Mouse (Mus musculus): ENCODE measurements at regions not wholly inside any gene's neighbourhood (a gene's known extent, or its start where the extent isn't known, plus 50 kb on each side); places are given as distances from the start of the nearest gene placed in this dataset.

GRCm38 (mm10) chr13:110754548-110754947 is 359.7 kb downstream of the Plk2 start:
- no peaks in the 10 kb centered on the region for H3K9me3 ChIP-seq (ENCODE audit: control insufficient read depth, low read length)
- H3K27ac ChIP-seq (ENCODE audit: low read depth, low read length) = no peak overlapping the region
- no peak overlapping the region for H3K9ac ChIP-seq (ENCODE audit: low read depth, low read length)
- no peaks in the 10 kb centered on the region for H3K4me1 ChIP-seq (ENCODE audit: control insufficient read depth, insufficient read depth, low read length)
- 91% methylated on average over 9 of the region's 9 CpGs for WGBS
- H3K4me2 ChIP-seq (replicated peaks; ENCODE audit: low read depth, low read length) = no peak overlapping the region
- no peaks in the 10 kb centered on the region for H3K27me3 ChIP-seq (ENCODE audit: control insufficient read depth, insufficient read depth, low read length)
- H3K4me3 ChIP-seq (ENCODE audit: low read length) = no peak overlapping the region
- H3K36me3 ChIP-seq (ENCODE audit: control insufficient read depth, insufficient read depth, low read length) = no peaks in the 10 kb centered on the region
- ATAC-seq (ENCODE audit: low FRiP score, low TSS enrichment) = no peak

- H3K9me3 ChIP-seq (ENCODE audit: control insufficient read depth, low read length) = no peaks in the 10 kb centered on the region
- H3K9ac ChIP-seq (ENCODE audit: low read depth, low read length) = no peak overlapping the region
- no peak overlapping the region for H3K4me2 ChIP-seq (replicated peaks; ENCODE audit: low read depth, low read length)
- H3K27me3 ChIP-seq (ENCODE audit: control insufficient read depth, insufficient read depth, low read length) = no peaks in the 10 kb centered on the region
- ATAC-seq (ENCODE audit: low FRiP score, low TSS enrichment) = no peak
- WGBS = 87% methylated on average over 2 of the region's 2 CpGs
- H3K4me1 ChIP-seq (ENCODE audit: control insufficient read depth, insufficient read depth, low read length) = no peaks in the 10 kb centered on the region
- no peaks in the 10 kb centered on the region for H3K36me3 ChIP-seq (ENCODE audit: control insufficient read depth, insufficient read depth, low read length)
- H3K4me3 ChIP-seq (ENCODE audit: low read length) = no peak overlapping the region
- H3K27ac ChIP-seq (ENCODE audit: low read depth, low read length) = no peak overlapping the region
Observed at GRCm38 (mm10) chr13:110756877-110757276, 362.0 kb downstream of the Plk2 start.

- Histone ChIP-seq H3K4me2 (replicated peaks; ENCODE audit: low read depth, low read length) (no peak overlapping the region), H3K36me3 (ENCODE audit: control insufficient read depth, insufficient read depth, low read length) (no peaks in the 10 kb centered on the region), H3K27me3 (ENCODE audit: control insufficient read depth, insufficient read depth, low read length) (no peaks in the 10 kb centered on the region), H3K9ac (ENCODE audit: low read depth, low read length) (no peak overlapping the region), H3K4me1 (ENCODE audit: control insufficient read depth, insufficient read depth, low read length) (no peaks in the 10 kb centered on the region), H3K27ac (ENCODE audit: low read depth, low read length) (no peak overlapping the region), H3K9me3 (ENCODE audit: control insufficient read depth, low read length) (no peaks in the 10 kb centered on the region), H3K4me3 (ENCODE audit: low read length) (no peak overlapping the region)
- no peak for ATAC-seq (ENCODE audit: low FRiP score, low TSS enrichment)
Observed at GRCm38 (mm10) chr13:110769210-110769609, 374.4 kb downstream of the Plk2 start.

- Histone ChIP-seq H3K27ac (ENCODE audit: low read depth, low read length) (no peak overlapping the region), H3K4me3 (ENCODE audit: low read length) (no peak overlapping the region), H3K9ac (ENCODE audit: low read depth, low read length) (no peak overlapping the region), H3K27me3 (ENCODE audit: control insufficient read depth, insufficient read depth, low read length) (no peaks in the 10 kb centered on the region), H3K9me3 (ENCODE audit: control insufficient read depth, low read length) (no peaks in the 10 kb centered on the region), H3K36me3 (ENCODE audit: control insufficient read depth, insufficient read depth, low read length) (no peaks in the 10 kb centered on the region), H3K4me1 (ENCODE audit: control insufficient read depth, insufficient read depth, low read length) (no peaks in the 10 kb centered on the region), H3K4me2 (replicated peaks; ENCODE audit: low read depth, low read length) (no peak overlapping the region)
- no peak for ATAC-seq (ENCODE audit: low FRiP score, low TSS enrichment)
Observed at GRCm38 (mm10) chr13:110775251-110775650, 380.4 kb downstream of the Plk2 start.

GRCm38 (mm10) chr13:110784162-110784785 is 389.4 kb downstream of the Plk2 start:
- ATAC-seq (ENCODE audit: low FRiP score, low TSS enrichment) = no peak
- H3K4me2 ChIP-seq (replicated peaks; ENCODE audit: low read depth, low read length) = no peak overlapping the region
- H3K36me3 ChIP-seq (ENCODE audit: control insufficient read depth, insufficient read depth, low read length) = no peaks in the 10 kb centered on the region
- H3K27ac ChIP-seq (ENCODE audit: low read depth, low read length) = no peak overlapping the region
- no peak overlapping the region for H3K9ac ChIP-seq (ENCODE audit: low read depth, low read length)
- no peaks in the 10 kb centered on the region for H3K4me1 ChIP-seq (ENCODE audit: control insufficient read depth, insufficient read depth, low read length)
- no peaks in the 10 kb centered on the region for H3K9me3 ChIP-seq (ENCODE audit: control insufficient read depth, low read length)
- H3K27me3 ChIP-seq (ENCODE audit: control insufficient read depth, insufficient read depth, low read length) = no peaks in the 10 kb centered on the region
- no peak overlapping the region for H3K4me3 ChIP-seq (ENCODE audit: low read length)
- WGBS = 63% methylated on average over 12 of the region's 12 CpGs

- no peaks in the 10 kb centered on the region for H3K27me3 ChIP-seq (ENCODE audit: control insufficient read depth, insufficient read depth, low read length)
- no peak overlapping the region for H3K4me2 ChIP-seq (replicated peaks; ENCODE audit: low read depth, low read length)
- H3K4me1 ChIP-seq (ENCODE audit: control insufficient read depth, insufficient read depth, low read length) = no peaks in the 10 kb centered on the region
- H3K9ac ChIP-seq (ENCODE audit: low read depth, low read length) = no peak overlapping the region
- H3K4me3 ChIP-seq (ENCODE audit: low read length) = no peak overlapping the region
- 51% methylated on average over 5 of the region's 5 CpGs for WGBS
- ATAC-seq (ENCODE audit: low FRiP score, low TSS enrichment) = no peak
- no peaks in the 10 kb centered on the region for H3K9me3 ChIP-seq (ENCODE audit: control insufficient read depth, low read length)
- H3K27ac ChIP-seq (ENCODE audit: low read depth, low read length) = no peak overlapping the region
- no peaks in the 10 kb centered on the region for H3K36me3 ChIP-seq (ENCODE audit: control insufficient read depth, insufficient read depth, low read length)
Observed at GRCm38 (mm10) chr13:110784822-110785221, 390.0 kb downstream of the Plk2 start.

- no peaks in the 10 kb centered on the region for H3K9me3 ChIP-seq (ENCODE audit: control insufficient read depth, low read length)
- no peaks in the 10 kb centered on the region for H3K27me3 ChIP-seq (ENCODE audit: control insufficient read depth, insufficient read depth, low read length)
- WGBS = 61% methylated on average over 7 of the region's 7 CpGs
- ATAC-seq (ENCODE audit: low FRiP score, low TSS enrichment) = no peak
- H3K27ac ChIP-seq (ENCODE audit: low read depth, low read length) = no peak overlapping the region
- no peak overlapping the region for H3K9ac ChIP-seq (ENCODE audit: low read depth, low read length)
- no peak overlapping the region for H3K4me2 ChIP-seq (replicated peaks; ENCODE audit: low read depth, low read length)
- H3K36me3 ChIP-seq (ENCODE audit: control insufficient read depth, insufficient read depth, low read length) = no peaks in the 10 kb centered on the region
- H3K4me1 ChIP-seq (ENCODE audit: control insufficient read depth, insufficient read depth, low read length) = no peaks in the 10 kb centered on the region
- no peak overlapping the region for H3K4me3 ChIP-seq (ENCODE audit: low read length)
Observed at GRCm38 (mm10) chr13:110798313-110798712, 403.5 kb downstream of the Plk2 start.

GRCm38 (mm10) chr13:110802841-110803240 is 408.0 kb downstream of the Plk2 start:
- no peak overlapping the region for H3K27ac ChIP-seq (ENCODE audit: low read depth, low read length)
- H3K27me3 ChIP-seq (ENCODE audit: control insufficient read depth, insufficient read depth, low read length) = no peaks in the 10 kb centered on the region
- H3K9me3 ChIP-seq (ENCODE audit: control insufficient read depth, low read length) = no peaks in the 10 kb centered on the region
- WGBS = 78% methylated on average over 6 of the region's 6 CpGs
- no peak overlapping the region for H3K4me3 ChIP-seq (ENCODE audit: low read length)
- ATAC-seq (ENCODE audit: low FRiP score, low TSS enrichment) = no peak
- H3K9ac ChIP-seq (ENCODE audit: low read depth, low read length) = no peak overlapping the region
- no peaks in the 10 kb centered on the region for H3K4me1 ChIP-seq (ENCODE audit: control insufficient read depth, insufficient read depth, low read length)
- H3K36me3 ChIP-seq (ENCODE audit: control insufficient read depth, insufficient read depth, low read length) = no peaks in the 10 kb centered on the region
- no peak overlapping the region for H3K4me2 ChIP-seq (replicated peaks; ENCODE audit: low read depth, low read length)

GRCm38 (mm10) chr13:110812401-110812800 is 417.6 kb downstream of the Plk2 start:
- Histone ChIP-seq H3K4me3 (ENCODE audit: low read length) (no peak overlapping the region), H3K9ac (ENCODE audit: low read depth, low read length) (no peak overlapping the region)
- no peak for ATAC-seq (ENCODE audit: low FRiP score, low TSS enrichment)

More at GRCm38 (mm10) chr13:110812401-110812800, 417.6 kb downstream of the Plk2 start:
- no peaks in the 10 kb centered on the region for H3K4me1 ChIP-seq (ENCODE audit: control insufficient read depth, insufficient read depth, low read length)
- H3K36me3 ChIP-seq (ENCODE audit: control insufficient read depth, insufficient read depth, low read length) = no peaks in the 10 kb centered on the region
- no peak overlapping the region for H3K4me2 ChIP-seq (replicated peaks; ENCODE audit: low read depth, low read length)
- no peaks in the 10 kb centered on the region for H3K9me3 ChIP-seq (ENCODE audit: control insufficient read depth, low read length)
- H3K27ac ChIP-seq (ENCODE audit: low read depth, low read length) = no peak overlapping the region
- 69% methylated on average over 6 of the region's 6 CpGs for WGBS
- no peaks in the 10 kb centered on the region for H3K27me3 ChIP-seq (ENCODE audit: control insufficient read depth, insufficient read depth, low read length)

Data from kidney, embryonic 14.5 days (tissue).